In the genomic region with DNA sequence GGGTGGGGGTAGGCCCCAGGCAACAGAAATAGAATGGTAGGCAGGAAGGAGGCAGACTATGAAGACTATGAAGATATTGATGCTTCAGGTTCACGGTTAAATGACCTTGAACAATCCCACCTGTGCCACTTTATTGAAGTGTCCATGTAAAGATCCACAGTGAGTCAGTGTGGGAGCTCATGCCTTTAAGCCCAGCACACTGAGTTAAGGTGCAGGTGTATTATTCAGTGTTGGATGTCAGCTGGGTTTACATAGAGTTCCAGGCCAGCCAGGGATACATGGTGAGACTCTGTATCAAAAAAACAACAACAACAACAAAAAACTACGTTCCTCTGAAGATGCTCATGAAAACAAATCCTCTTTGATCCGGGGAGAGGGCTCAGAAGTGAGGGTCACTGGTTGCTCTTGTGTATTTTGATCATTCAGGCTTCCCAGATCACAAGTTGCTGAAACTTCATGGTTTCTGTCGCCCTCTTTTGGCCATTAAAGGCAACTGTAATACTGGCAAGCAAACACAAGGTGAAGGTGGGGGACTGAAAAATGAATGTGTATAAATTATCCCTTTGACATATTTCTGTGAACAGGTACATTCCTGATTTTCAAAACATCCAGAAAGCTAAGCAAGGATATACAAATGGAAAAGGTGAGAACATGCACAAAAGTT, we compare ENCODE assay signal across 8 mouse cellular contexts. TPM values are rescaled to one million over a fixed set of nuclear protein-coding genes. Genes with fewer than 3 reads are reported as not detected.
DNase-seq lines count a peak whose midpoint lies in the region; ATAC-seq and TF ChIP-seq lines count a peak whose summit lies in the region.

No protein-coding gene starts in this region.

- DNase-seq in 3T3-L1 (ENCODE audit: low read depth, low spot score) = peak; percentile 82
- peak; percentile 5 to 19 for DNase-seq in adrenal gland, postnatal 36 days
- DNase-seq in kidney, postnatal 14 days = peak; percentile 27

- no peak overlapping the region for H3K4me2 ChIP-seq in forebrain, embryonic 13.5 days
- no peak overlapping the region for H3K4me2 ChIP-seq in forebrain, embryonic 16.5 days (ENCODE audit: low read length)
- H3K4me2 ChIP-seq in midbrain, embryonic 15.5 days = no peak overlapping the region

- H3K27me3 ChIP-seq in forebrain, embryonic 13.5 days = no peaks in the 10 kb centered on the region
- H3K27me3 ChIP-seq in forebrain, embryonic 16.5 days (replicated peaks; ENCODE audit: control insufficient read depth, insufficient read depth, low read length) = no peaks in the 10 kb centered on the region
- H3K27me3 ChIP-seq in midbrain, embryonic 15.5 days (replicated peaks) = no peaks in the 10 kb centered on the region

- H3K36me3 ChIP-seq in forebrain, embryonic 13.5 days (ENCODE audit: poor library complexity, severe bottlenecking) = no peaks in the 10 kb centered on the region
- no peaks in the 10 kb centered on the region for H3K36me3 ChIP-seq in forebrain, embryonic 16.5 days (ENCODE audit: control insufficient read depth, insufficient read depth)
- no peaks in the 10 kb centered on the region for H3K36me3 ChIP-seq in midbrain, embryonic 15.5 days (replicated peaks)

- H3K9ac ChIP-seq in forebrain, embryonic 13.5 days = no peak overlapping the region
- no peak overlapping the region for H3K9ac ChIP-seq in forebrain, embryonic 16.5 days (replicated peaks; ENCODE audit: low read depth, low read length)
- H3K9ac ChIP-seq in midbrain, embryonic 15.5 days = no peak overlapping the region

- no peak overlapping the region for H3K27ac ChIP-seq in forebrain, embryonic 13.5 days
- no peak overlapping the region for H3K27ac ChIP-seq in forebrain, embryonic 16.5 days (ENCODE audit: low read length)
- no peak overlapping the region for H3K27ac ChIP-seq in embryonic fibroblast, embryonic 13.5 days (ENCODE audit: insufficient read depth, low read length)
- no peak overlapping the region for H3K27ac ChIP-seq in midbrain, embryonic 15.5 days

- H3K9me3 ChIP-seq in forebrain, embryonic 13.5 days (replicated peaks) = no peaks in the 10 kb centered on the region
- H3K9me3 ChIP-seq in forebrain, embryonic 16.5 days (ENCODE audit: control insufficient read depth, low read length) = no peaks in the 10 kb centered on the region
- H3K9me3 ChIP-seq in midbrain, embryonic 15.5 days = no peaks in the 10 kb centered on the region

- no peaks in the 10 kb centered on the region for H3K4me1 ChIP-seq in forebrain, embryonic 13.5 days
- H3K4me1 ChIP-seq in forebrain, embryonic 16.5 days (replicated peaks; ENCODE audit: control insufficient read depth, insufficient read depth, low read length) = no peaks in the 10 kb centered on the region
- H3K4me1 ChIP-seq in embryonic fibroblast, embryonic 13.5 days (ENCODE audit: control insufficient read depth, insufficient read depth, low read length) = no peaks in the 10 kb centered on the region
- no peaks in the 10 kb centered on the region for H3K4me1 ChIP-seq in midbrain, embryonic 15.5 days

- H3K4me3 ChIP-seq in forebrain, embryonic 13.5 days = no peak overlapping the region
- no peak overlapping the region for H3K4me3 ChIP-seq in forebrain, embryonic 16.5 days (replicated peaks; ENCODE audit: low read length)
- H3K4me3 ChIP-seq in embryonic fibroblast, embryonic 13.5 days (ENCODE audit: insufficient read depth, low read length) = no peak overlapping the region
- H3K4me3 ChIP-seq in midbrain, embryonic 15.5 days = no peak overlapping the region

- no peak for TF ChIP-seq POLR2A in embryonic fibroblast, embryonic 13.5 days (IDR thresholded peaks at IDR 0.05; ENCODE audit: low read depth, low read length)

- 25% methylated on average over 4 of the region's 4 CpGs for WGBS in forebrain, embryonic 13.5 days
- 21% methylated on average over 4 of the region's 4 CpGs for WGBS in forebrain, embryonic 16.5 days
- WGBS in midbrain, embryonic 15.5 days = 22% methylated on average over 4 of the region's 4 CpGs

- 0 out of 2 replicates have a peak, but pooled peaks have one; percentile 12 for TF ChIP-seq CTCF in embryonic fibroblast, embryonic 13.5 days (IDR thresholded peaks at IDR 0.05; ENCODE audit: borderline replicate concordance, insufficient read depth, low read length)

- peak; percentile 24; the same call in 1 of the 2 replicates for ATAC-seq in forebrain, embryonic 13.5 days
- no peak for ATAC-seq in forebrain, embryonic 16.5 days
- ATAC-seq in midbrain, embryonic 15.5 days (replicated peaks) = peak; percentile 60
- ATAC-seq in erythroblast, adult 5-6 weeks (replicated peaks; ENCODE audit: low FRiP score, poor library complexity, severe bottlenecking) = no peak

RNA-seq across cellular contexts. Expression of a gene that starts 43.9 kb away (rescaled TPM):
- not detected in 2 replicates for polyA plus RNA-seq in forebrain, embryonic 13.5 days (2015; fragmentation: Nextera tagmentation; extraction: Ambion mirVana)
- polyA plus RNA-seq in forebrain, embryonic 16.5 days (2015; fragmentation: Nextera tagmentation; extraction: Ambion mirVana) = not detected in 2 replicates
- not detected for total RNA-seq in adrenal gland, postnatal 36 days (2021)
- not detected in 2 replicates for polyA plus RNA-seq in embryonic fibroblast, embryonic 13.5 days (2011; ENCODE audit: insufficient read length, low read depth, missing spikeins)
- polyA plus RNA-seq in midbrain, embryonic 15.5 days (2015; fragmentation: Nextera tagmentation; extraction: Ambion mirVana) = not detected in 2 replicates
- total RNA-seq in erythroblast, adult 5-6 weeks (2015; ENCODE audit: low replicate concordance) = not detected in 2 replicates
- total RNA-seq in erythroblast, adult 5-6 weeks (2017; ENCODE audit: low replicate concordance) = not detected in 2 replicates

RNA-seq across cellular contexts. Expression of a gene that starts 50.0 kb away (rescaled TPM):
- not detected in 2 replicates for polyA plus RNA-seq in forebrain, embryonic 13.5 days (2015; fragmentation: Nextera tagmentation; extraction: Ambion mirVana)
- not detected in 2 replicates for polyA plus RNA-seq in forebrain, embryonic 16.5 days (2015; fragmentation: Nextera tagmentation; extraction: Ambion mirVana)
- total RNA-seq in adrenal gland, postnatal 36 days (2021) = not detected
- not detected in 2 replicates for polyA plus RNA-seq in embryonic fibroblast, embryonic 13.5 days (2011; ENCODE audit: insufficient read length, low read depth, missing spikeins)
- polyA plus RNA-seq in midbrain, embryonic 15.5 days (2015; fragmentation: Nextera tagmentation; extraction: Ambion mirVana) = not detected in 2 replicates
- total RNA-seq in erythroblast, adult 5-6 weeks (2015; ENCODE audit: low replicate concordance) = not detected in 2 replicates
- not detected in 2 replicates for total RNA-seq in erythroblast, adult 5-6 weeks (2017; ENCODE audit: low replicate concordance)

Comparison
In these comparisons a context has a peak if more than half of its experiments do, and no peak if none do; other contexts are left out.
1. ATAC-seq: peak in forebrain, embryonic 13.5 days (single experiment) and midbrain, embryonic 15.5 days (single experiment); none in forebrain, embryonic 16.5 days (single experiment) and erythroblast, adult 5-6 weeks (single experiment).
2. DNase-seq: peak in every context shown above with its lines; median percentile 82 in 3T3-L1; 27 in kidney, postnatal 14 days; 12 in adrenal gland, postnatal 36 days.